Mouse (Mus musculus): ENCODE data around the gene Mybpc1. TPM values are rescaled to one million over a fixed set of nuclear protein-coding genes. Genes with fewer than 3 reads are reported as not detected.

Mybpc1 gene
- 1 to 10 TPM in 1 of 2 experiments, under 1 TPM in 1; 0.81 to 1.3 TPM for total RNA-seq (2021)

DNA sequence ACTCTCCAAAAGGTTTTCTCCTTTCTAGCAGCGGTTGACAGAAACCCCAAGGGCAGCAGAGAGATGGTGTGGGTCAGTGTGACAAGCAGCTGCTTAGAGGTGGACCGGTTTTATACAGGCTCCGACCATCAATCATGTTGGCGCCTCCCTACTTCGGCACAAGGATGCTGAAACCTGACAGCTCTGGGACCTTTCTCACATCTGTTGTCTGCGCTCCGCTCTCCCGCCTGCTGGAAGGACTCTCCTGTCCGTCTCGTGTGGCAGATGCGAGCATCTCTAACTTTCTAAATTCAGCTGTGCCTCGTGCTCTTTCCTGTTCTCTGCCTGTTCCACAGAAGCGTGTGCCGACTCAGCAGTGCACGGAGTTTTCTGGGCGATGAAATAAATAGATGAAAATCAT, at the start of gene Mybpc1:
Mybpc1 (minus strand) TSS at position 210 of the 400 bp plus-strand sequence.
- DNase-seq, result no peak
- intact Hi-C loops (cut with DNase I), result no loop called here

DNA sequence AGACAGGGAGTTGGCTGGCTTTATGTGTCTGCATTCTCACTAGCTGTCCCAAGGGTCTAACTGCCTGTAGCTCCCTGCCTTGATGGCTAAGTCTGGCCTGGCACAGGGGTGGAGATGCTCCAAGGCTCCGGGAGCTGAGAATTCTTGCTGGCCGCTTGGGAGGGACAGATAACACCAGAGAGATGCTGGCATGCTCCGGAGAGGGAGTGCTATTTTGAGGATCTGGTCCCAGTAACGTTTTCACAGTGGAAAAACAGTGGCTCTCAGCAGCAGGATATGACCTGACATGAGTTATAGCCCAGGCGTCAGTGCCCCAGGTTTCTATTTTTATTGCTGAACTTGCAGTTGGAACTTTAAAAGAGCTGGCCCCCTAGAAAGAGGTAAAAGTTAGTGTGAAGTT, 40.5 kb upstream of the Mybpc1 start:
- intact Hi-C loops (cut with DNase I), result no loop called here
- no peak for DNase-seq

DNA sequence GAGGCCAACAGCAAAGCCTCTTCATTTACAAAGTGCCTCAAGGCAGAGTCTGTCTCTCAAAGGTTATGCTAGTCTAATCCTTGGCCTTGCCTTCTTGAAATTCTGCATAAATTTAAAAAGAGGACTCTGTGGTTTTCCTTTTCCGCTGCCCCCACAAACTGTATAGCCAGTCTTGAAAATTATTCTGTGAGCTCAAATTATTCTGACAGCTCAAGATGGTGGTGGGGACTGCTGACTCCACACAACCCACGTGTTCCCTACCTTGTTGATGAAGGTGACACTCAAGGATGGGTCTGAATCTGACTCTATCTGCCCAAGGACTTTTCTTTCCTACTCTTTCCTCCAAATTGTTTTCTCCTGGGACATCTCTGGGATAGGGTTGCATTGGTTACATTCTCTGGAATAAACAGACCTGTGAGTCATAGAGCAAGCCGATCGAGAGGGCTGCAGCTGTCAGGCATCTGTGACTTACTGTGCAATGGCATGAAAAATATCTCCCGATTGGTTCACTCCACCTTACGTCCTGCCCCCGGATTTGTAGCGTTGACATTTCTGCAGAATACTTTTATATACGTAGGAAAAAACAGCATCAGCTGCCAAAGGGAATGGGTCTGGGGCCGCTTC, 26.5 kb upstream of the Mybpc1 start:
- intact Hi-C loops (cut with DNase I), result no loop called here
- DNase-seq, result no peak

DNA sequence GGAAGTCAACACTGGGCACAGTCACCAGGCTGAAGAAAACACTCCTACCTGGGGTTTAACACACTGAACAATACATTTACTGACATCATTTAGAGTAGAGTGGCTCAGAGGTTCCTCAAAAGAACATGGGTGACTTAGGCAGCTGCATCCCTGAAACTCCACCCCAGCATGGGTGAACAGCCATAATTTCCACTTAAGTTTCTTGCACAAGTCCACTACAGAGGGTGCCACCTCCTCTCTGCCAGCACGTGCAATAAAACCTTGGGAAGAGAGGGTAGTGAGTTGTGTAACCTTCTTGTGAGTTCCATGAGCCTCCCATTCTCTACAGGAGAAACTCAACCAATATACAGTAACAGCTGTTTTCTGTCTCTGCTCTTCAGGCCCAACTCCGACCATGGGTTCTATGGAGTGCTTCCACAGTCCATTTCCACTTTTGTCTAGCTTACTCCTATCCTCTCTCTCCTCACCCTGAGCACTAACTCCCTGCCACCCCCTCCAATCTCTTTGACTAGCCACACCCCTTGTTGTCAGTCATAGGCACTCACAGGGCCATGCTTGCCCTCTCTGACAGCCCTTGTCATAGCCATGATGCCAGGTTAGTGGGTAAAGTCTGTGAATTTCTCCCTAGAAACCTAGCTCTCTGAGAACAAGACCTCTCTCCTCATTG, 25.8 kb upstream of the Mybpc1 start:
- no peak for DNase-seq
- intact Hi-C loops (cut with DNase I), result no loop called here

DNA sequence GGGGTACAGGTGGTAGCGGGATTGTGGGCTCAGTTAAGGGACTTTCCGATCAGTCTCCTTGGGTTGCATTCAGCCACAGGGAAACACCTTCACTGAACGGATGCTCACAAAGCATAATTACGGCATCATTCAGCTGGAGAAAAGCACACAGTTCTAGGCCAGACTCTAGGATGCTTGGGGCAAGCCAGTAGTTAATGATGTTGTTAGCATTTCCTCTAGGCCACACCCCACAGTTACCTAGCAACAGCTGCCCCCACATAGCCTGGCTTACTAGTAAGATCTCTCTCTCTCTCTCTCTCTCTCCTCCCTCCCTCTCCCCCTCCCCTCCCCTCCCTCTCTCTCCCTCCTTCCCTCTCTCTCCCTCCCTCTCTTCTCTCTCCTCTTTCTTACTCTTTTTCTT, 22.1 kb upstream of the Mybpc1 start:
- intact Hi-C loops (cut with DNase I), result no loop called here

DNA sequence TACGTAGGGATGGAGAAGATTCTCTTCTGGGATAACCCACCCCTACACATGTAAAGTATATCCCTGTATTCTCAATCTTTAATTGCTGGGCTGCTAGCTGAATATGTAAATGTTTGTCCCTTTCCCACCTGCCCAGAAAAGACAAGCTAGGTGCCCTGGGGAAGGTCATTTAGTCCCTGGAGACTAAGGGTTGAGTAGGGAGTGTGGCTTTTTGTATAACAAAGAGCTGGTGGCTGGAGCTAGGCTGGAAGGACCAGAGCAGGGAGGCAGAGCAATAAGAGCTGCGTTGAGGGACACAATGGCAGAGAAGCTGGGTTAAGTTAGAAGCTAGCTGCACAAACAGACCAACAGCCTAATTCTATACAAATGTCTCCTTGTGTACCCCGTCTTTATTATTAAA, 21.2 kb upstream of the Mybpc1 start:
- DNase-seq, result no peak

More for the DNA sequence above, 22.1 kb upstream of the Mybpc1 start:
- DNase-seq, result no peak

DNA sequence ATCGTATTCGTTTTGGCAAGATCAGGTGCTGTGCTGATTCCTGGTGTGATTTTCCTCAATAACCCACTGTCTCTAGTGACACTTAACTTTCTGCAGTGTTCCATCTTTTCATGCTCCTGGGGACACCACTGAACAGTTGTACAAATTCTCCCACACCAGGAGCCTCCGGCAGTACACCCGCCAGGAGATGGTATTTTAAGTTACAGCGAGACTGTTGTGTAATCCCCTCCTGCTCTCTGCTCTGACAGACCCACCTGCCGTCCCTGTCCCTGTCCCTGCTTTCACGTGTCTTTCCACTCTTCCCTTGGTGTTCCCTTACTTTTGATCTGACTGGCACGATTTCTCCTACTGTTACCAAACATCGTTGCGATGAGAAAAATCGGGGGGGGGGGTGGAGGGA, 19.3 kb upstream of the Mybpc1 start:
- intact Hi-C loops (cut with DNase I), result no loop called here
- no peak for DNase-seq

More for the DNA sequence above, 21.2 kb upstream of the Mybpc1 start:
- intact Hi-C loops (cut with DNase I), result no loop called here

DNA sequence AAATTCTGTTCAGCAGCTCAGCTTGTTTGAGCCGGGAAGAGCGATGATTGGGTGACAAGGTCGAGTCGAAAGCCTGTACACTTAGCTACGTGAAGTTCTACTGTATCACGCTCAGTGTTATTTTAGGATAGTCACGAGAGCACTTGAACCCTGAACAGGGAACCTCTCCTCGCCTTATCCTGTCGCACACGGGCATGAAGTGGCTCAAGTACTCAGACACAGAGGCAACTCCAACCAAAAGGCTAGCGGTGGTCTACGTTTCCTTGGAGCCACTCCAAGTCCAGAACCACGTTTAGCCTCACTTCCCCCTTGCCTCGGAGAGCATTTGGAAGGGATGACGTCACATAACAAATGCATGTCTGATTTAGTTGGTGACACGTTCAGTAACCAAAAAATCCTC, 17.7 kb upstream of the Mybpc1 start:
- intact Hi-C loops (cut with DNase I), result no loop called here
- no peak for DNase-seq

DNA sequence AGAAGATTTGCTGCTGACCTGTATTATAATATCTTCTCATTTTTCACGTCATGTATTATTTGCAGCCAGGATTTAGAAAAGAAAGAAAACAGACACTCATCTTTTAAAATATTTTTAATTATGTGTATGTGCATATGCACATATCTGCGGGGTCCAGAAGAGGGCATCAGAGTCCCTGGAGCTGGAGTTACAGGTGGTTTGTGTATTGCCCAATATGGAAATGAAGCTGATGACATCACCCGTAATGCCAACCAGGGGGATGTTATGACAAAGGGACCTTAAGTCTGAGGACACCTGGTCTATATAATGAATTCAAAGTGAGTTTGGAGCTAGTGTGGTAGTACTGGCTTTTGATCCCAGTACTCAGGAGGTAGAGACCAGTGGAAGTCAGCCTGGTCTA, 15.9 kb upstream of the Mybpc1 start:
- no peak for DNase-seq
- intact Hi-C loops (cut with DNase I), result no loop called here

DNA sequence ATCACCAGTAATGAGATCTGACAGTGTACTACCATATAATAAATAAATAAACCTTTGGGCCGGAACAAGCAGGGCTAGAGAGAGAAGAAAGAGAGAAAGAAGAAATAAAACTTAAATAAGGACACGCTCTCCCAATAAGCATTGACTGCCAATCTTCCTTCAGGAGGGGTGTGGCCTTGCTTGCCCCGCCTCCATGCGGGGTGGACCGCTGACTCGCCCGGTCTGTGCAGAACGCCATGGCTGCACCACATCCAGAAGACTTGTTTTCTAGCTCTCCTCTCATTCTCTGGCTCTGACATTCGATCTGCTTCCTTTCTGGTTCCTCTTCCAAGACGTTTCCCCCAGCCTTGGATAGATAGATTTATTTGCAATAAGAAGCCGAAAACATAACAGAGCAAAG, 8.1 kb upstream of the Mybpc1 start:
- DNase-seq, result no peak
- intact Hi-C loops (cut with DNase I), result no loop called here

DNA sequence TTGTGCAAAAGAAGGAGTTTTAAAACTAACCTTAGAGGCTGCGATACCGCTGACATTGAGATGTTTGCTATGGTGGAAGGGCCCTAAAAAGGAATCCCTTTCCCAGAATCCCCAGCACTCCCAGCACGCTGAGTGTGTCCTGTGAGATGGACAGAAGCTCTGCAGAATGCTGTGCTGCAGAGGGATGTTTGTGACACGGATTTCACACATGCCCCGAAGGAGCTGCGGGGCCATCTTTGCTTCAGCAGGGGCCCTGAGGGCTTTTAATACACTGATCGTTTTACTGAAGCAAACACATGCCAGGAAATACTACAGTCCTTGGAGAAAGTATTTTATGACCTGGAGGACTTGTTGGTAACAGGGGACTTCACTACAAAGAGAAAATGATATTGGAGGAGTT, 1.7 kb upstream of the Mybpc1 start:
- no peak for DNase-seq
- intact Hi-C loops (cut with DNase I), result no loop called here

DNA sequence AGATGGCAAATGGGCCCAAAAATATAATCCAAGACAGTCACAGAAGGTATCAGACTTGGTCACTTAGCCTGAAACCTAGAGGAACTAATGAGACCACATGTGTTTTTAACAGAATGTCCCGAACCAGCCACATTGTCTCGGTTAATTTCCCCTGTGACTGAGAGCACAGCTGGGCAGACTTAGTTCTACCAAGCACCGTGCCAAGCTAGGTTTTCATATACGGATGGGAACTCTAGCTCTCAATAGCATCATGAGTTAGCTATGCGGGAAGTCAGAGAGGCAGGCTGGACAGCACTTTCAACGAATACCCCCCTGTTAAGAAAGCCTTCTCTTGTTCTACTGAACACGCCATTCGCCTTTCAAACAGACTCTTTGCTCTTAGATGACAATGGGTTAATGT, 1.1 kb upstream of the Mybpc1 start:
- DNase-seq, result no peak
- intact Hi-C loops (cut with DNase I), result no loop called here

DNA sequence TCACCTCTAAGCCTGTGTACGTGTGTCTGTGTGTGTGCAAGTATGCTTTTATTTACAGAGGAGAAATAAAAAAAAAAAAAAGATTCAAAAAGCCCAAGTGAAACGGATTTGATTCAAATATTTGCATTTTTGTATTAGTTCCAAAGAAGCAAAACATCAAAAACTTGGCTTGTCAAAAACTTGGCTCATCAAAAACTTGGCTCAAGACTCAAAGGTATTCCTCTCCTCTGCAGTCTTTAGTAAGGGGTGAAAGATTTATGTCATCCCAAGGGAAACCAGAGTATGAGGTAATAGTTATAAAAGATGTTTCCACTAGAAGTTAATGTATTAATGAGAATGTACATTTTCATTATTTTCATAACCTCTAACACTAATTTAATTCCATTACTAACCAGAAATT, 1.2 kb downstream of the Mybpc1 start:
- no peak for DNase-seq
- intact Hi-C loops (cut with DNase I), result no loop called here

DNA sequence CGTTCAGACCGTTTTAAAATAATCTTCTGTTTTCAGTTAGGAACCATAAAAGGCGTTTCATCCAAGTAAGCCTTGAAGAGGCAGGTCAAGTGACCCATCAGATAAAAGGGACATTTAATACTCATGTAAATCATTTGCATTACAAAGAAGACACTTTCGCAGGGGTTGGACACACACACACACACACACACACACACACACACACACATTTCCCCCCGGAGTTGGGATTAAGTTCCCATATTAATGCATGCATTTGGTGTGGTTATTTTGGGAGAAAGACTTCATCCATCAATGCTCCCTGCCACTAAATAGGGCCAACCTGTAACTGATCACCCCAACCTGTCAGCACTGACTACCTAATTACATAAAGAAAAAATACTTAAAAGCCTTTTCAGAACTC, 1.7 kb downstream of the Mybpc1 start:
- intact Hi-C loops (cut with DNase I), result no loop called here

DNA sequence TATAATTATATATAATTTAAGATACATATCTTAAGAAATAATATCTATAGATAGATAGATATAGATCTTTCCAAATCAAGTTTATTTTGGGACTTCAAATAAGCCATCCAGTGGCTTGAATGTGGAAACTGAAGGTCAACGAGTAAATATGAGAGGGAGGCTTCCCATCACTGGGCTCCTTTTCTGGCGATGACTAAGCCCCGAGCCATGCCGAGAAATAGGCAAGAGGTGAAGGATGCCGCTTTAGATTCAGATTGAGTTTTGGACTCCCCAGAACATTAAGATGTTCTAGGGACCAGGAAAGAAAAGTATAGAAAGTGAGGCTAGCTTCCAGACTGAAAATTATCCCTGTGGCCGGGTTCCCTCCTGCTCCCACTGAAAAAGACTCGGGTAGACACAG, 4.4 kb downstream of the Mybpc1 start:
- no peak for DNase-seq
- intact Hi-C loops (cut with DNase I), result no loop called here

More for the DNA sequence above, 1.7 kb downstream of the Mybpc1 start:
- no peak for DNase-seq

DNA sequence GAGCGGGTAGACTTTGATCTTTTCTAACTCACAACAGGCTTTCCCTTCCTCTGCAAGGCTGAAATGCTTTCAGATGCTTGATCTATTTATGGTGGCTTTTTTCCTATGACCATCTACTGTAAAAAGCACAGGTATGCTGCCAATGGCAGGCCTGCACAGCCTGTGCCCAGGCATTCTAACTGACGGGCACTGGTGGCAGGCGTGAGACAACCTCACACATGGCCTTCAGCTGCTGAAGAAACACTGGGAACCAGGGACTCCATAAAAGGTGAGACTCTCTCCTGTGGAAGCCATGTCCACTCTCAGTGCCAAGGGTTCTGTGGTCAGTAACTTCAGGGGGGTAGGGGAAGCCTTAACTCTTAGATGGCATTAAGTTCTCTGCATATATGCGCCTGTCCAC, 12.6 kb downstream of the Mybpc1 start:
- DNase-seq, result no peak
- intact Hi-C loops (cut with DNase I), result no loop called here

DNA sequence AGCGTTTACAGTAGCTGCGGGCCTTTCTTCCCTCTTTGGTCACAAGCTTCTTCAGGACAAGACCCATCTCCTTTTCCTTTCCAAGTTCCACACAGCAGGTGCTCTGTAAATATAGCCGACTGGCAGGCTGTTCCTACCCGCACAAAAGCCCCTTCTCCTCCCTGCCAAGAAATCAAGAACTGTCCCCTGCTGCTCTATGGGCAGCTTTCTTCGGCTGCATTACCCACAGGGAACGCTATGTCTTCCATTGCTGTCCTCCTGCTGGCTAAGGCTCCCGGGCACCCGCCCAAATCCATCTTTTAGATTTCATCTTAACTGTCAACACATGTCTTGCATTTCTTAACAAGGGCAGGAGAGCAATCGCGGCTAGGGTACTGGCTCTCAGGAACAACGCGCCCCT, 13.9 kb downstream of the Mybpc1 start:
- DNase-seq, result peak; percentile 85
- intact Hi-C loops (cut with DNase I), result no loop called here

DNA sequence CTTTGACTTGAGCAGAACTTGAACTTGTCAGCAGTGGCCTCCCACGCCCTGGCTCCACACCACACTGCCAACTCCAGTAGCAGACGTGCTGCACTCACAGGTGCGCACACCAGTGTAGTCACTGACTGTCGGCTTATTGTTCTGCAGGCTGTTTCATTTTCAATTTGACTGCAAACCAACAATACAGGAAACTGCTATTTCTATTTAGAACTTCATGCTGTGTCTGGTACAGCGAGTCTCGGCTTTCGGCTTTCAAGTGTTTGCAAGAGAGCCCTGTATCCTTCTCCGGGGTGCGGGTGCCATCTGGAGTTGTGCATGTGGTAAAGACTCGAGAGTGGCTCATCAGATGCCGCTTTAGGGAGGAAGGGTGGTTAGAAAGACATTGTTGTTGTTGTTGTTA, 20.5 kb downstream of the Mybpc1 start:
- intact Hi-C loops (cut with DNase I), result no loop called here
- DNase-seq, result no peak

DNA sequence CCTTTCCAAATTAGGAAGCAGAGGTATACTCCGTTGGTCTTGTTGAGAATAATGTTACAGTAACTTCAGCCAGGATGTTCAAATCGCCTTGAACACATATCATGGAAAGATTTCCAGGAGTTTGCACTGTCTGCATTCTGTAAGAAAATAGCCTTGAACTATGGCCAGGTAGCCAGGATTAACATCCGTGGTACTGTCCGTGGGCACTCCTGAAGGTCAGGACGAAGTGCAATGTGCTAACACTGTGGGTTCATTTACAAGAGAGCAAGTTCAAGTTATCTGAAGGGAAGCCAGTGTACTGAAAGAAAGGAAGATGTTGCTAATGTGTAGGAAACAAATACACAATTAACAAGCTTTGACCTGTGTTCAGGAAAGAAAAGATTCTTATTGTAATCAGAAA, 24.2 kb downstream of the Mybpc1 start:
- intact Hi-C loops (cut with DNase I), result no loop called here
- no peak for DNase-seq

DNA sequence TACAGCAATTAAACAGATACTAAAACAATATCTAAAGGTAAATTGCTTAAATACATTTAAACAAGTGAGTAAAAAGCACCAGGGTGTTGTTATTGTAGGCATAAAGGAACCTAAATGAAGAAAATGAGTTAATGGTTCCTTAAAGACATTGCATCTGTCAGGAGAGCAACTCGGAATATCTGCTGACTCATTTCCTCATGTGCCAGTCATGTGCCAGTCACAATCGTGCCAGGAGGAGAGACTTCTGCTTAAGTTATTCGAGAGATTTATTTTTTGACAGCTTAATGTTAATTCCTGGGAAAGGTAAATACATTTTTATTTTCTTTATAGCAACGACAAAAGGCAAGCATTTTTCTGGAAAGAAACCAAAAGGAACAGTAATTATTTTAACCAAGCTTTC, 26.3 kb downstream of the Mybpc1 start:
- no peak for DNase-seq
- intact Hi-C loops (cut with DNase I), result no loop called here

DNA sequence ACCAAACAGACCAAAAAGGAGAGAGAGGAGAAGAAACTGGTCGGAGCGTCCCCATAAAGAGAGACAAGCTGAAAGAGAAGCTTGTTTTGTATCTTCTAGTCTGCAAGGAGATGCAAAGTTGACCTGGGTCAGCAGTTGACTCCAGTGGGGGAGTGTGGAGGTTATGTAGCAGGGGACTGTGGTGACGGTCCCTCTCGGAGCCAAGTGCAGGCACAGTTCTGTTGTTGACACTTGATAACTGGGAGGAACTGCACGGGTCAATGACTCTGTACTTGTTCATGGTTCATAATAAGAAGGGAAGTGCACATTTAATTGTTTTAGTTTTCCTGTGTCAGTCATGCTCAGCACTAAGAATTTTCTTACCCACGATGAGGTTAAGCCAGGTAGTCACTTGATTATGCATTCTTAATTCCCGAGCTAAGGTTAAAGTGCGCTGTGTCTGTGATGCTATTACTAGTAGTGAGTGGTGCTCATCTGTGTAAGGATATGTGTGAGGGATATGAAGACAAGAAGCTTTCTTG, 30.8 kb downstream of the Mybpc1 start:
- DNase-seq, result no peak
- intact Hi-C loops (cut with DNase I), result no loop called here

DNA sequence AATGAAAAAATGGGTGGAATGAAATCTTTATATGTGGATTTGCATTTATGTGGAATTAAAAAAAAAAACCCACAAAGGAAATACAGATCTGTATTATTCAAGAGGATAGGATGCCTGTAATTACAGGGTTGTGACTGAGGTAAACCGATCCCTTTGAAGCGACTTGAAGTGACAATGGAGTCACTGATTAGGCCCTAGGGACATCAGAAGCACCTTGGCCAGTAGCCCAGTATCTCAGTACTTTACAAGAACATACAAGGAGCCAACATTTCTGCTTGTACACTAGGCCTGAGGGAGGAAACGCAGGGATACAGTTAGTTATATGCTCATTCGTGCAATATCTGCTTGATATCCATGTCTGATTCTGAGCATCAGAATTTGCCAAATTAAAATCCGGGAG, 32.8 kb downstream of the Mybpc1 start:
- intact Hi-C loops (cut with DNase I), result no loop called here
- peak; percentile 24 for DNase-seq

DNA sequence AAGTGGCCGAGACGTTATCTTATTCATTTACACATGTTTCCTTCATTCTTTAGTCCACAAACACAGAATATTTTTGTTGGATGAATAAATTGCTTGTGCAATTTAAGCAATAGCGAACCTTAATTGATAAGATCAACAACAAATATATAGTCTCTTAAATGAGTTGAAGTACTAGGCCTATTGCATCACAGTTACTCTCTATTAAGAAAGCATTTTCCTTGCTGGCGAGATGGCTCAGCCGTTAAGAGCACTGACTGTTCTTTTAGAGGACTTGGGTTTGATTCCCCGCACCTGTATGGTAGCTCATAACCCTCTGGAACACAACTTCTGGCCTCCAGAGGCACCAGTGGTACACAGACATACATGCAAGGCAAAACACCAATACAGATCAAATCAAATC, 47.9 kb downstream of the Mybpc1 start:
- intact Hi-C loops (cut with DNase I), result no loop called here
- DNase-seq, result no peak
